Mouse (Mus musculus): Measurements from ENCODE around the gene Prpf8.

DNA sequence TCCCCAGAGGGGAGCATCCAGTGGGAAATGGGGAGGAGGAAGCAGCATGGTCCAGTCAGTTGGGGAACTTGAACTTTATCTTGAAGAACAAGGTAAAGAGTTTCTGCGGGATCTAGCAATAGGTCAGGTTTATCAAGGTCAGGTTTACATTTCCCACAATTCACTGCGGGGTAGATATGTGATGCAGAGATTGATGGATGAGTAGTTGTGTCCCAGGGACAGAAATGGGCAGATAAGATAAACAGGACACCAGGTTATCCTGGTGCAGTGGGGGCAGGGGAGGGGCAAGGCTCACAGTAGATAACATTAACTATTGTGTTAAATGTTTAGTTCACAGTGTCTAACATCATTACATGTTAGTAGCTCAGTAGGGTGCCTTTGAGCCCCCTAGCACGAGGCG is 43.2 kb downstream of the Prpf8 start:
- no peak for TF ChIP-seq POLR2A (IDR thresholded peaks at IDR 0.05; ENCODE audit: borderline replicate concordance, insufficient read depth, low read length)
- TF ChIP-seq CTCF (IDR thresholded peaks at IDR 0.05; ENCODE audit: borderline replicate concordance, insufficient read depth, low read depth, low read length) = no peak
